Mouse (Mus musculus) kidney, postnatal 4 days (tissue): Measurements from ENCODE around the gene Pomt2.
"Not testable (repeated sequence)": the region's sequence is repeated elsewhere in the genome, so short reads cannot be mapped to it uniquely, and the experiment has no call there.

ENCODE experiments used
- DNase-seq, 2 experiments: peaks; one replicate each; pipeline ENCODE4 v3.0.0; 2021; ENCODE audit warnings: mixed read lengths in 2 of 2

Gene Pomt2

DNA sequence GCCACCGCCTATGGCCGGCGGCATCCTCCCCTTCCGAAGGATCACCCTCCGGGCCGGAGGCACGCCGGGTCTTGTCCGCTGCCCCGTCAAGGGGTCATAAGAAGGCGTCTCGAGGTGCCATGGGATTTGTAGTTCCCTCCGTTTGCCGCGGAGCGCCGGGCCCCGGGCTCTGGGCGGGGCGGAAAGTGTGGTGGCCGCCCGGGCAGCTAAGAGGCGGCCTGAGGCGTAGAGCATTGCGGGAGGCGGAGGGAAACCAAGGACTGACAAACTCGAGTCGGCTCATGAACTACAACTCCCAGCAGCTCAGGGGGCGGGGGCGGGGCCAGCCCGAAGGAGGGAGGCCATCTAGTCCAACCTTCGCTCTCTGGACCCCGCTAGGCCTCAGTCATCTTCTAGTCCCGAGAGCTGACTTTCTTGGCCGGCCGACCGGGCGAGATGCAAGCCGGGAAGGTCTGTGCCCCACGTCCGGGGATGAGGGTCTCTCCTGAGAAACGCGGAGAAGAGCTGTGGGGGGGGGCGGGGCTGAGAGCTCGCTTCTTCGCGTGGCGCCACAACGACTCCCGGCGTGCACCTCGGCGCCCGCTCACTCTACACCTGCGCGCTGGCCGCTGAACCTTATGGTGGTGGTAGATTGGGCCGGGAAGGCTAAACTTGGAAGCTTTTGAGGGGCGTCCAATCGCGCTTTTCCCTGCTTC is at the start of gene Pomt2:
Gene Pomt2, minus strand, starts transcription at position 574 of the 695 bp plus-strand sequence.
- DNase-seq: peak; percentile 90 to 95

GRCm38 (mm10) chr12:87196310-87196709 is 48.5 kb upstream of the Pomt2 start:
- DNase-seq: no peak

DNA sequence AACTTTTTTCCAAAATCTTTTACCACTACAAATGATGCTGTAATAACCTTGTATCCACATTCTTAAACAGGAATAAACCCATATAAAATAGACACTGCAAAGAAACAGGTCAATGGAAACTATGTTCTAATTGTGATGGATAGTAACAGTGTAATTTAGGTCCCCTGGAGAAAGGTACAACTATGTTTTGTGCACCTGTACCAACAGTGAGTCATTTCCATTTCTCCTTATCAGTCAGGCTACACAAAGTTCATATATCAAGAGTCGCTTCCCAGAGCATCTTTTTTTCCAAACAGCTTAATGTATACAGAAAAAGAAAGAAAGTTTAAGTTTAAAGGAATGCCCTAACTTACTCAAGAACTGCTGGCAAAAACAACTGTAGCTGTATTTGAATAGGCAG is 47.3 kb upstream of the Pomt2 start:
- DNase-seq: no peak

- no peak for DNase-seq
These were observed 45.2 kb upstream of the Pomt2 start for GRCm38 (mm10) chr12:87193008-87193407.

- DNase-seq: no peak
These were observed 29.9 kb upstream of the Pomt2 start for GRCm38 (mm10) chr12:87177631-87178030.

DNA sequence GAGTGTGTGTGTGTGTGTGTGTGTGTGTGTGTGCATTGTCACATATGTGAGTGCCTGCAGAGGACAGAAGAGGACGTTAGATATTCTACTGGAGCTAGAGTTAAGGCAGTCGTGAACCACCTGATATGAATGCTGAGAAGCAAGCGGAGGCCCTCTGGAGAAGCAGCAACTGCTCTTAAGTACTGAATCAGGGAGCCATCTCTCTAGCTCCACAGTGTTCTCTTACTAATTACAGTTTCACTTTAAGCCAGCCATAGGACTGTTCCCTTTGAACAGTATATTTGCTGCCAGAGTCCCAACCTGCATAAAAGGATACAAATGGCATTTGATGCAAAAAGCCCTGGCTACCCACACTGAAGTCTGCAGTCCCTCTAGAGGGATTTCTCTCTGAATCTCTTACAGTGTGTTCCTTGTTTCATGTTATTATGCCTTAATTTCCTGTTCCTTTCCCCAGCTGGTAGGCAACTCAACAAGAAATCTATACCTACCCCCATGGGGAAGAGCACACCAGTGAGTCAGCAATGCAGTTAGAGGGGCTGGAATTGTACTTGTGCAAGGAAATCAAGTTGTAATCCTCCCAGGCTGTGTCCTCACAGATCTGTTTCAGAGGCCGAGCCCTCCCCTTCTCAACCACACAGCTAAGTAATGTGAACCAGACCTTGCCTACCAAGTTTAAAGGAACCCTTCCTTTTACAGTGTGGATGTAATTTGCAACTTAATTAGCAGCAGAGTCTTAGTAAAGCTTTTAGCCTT is 27.6 kb upstream of the Pomt2 start:
- DNase-seq: no peak

- no peak for DNase-seq
These were observed 13.0 kb upstream of the Pomt2 start for GRCm38 (mm10) chr12:87160815-87161214.

DNA sequence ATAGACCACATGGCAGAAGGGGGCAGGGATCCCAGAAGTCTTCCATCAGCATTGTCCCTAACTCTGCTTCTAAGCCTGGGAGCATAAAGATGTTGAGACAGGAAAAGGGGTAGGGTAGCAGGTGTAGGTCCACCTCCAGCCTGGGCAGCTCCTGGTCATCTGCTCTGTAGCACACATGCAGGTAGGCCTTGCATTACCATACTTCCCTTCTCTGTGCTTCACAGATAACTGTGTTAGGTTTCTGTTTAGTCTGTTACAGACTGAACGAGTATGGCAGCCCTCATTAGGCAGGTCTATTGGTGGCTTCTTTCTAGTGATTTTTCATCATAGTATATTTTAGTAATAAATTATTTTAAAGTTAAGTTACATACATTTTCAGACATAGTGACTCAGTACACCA is 12.5 kb upstream of the Pomt2 start:
- DNase-seq: no peak

GRCm38 (mm10) chr12:87158099-87158498 is 10.3 kb upstream of the Pomt2 start:
- peak in 1 of 2 experiments; percentile 11 for DNase-seq

DNA sequence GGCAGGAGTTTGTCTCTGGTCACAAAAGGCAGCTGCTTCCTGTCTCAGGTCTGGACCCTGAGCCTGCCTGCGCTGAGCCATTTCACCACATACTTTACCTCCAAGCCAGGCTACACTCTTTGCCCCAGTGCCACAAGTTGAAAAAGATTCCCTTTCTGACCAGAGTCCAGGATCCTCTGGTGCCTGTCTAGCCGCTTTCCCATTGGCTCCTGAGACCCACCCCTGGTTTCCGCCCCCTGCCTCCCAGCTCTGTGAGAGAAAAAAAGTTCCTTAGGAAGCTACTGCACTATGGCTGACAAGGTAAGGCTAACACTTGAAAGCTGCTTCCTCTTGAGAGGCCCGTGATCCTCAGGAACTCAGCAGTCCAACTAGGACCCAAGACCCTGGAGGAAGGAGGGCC is 9.6 kb upstream of the Pomt2 start:
- peak; percentile 45 to 66 for DNase-seq

DNA sequence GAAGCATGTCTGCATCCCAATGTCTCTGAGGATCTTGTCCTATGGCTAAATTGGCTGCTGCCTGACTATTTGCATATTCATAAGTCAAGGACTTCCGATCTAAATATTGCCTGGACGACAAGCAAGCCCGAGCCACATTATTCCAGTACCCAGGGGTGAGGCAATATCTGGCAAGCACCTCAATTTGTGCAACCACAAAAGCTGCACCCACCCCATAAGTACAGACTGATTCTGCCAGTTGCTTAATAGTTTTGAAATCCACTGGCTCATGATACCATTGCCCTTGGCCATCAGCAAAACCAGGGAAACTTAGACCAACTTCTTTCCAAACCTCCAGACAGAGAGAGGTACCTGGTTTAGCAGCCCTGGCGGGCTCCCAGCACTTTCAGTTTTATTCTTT is 6.7 kb upstream of the Pomt2 start:
- DNase-seq: not testable (repeated sequence)

GRCm38 (mm10) chr12:87149471-87149870 is 1.7 kb upstream of the Pomt2 start:
- DNase-seq: no peak

DNA sequence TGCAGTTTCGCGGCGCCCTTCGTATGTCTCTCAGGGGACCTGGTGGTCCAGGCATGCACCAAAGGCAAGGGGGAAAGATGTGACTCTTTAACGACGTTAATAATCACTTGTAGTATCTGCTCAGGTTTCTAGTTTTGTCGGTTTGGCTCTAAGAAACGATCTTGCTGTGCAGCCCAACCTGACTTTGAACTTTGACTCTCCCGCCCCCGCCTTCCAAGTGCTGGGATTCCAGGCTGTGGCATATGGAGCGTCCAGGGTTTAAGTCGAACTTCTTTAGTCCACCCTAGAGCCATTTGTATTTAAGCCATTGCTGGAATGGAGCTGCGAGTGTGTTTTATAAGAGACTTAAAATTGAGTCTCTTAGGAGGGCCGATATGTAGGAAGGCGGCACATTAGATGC is 368 bp upstream of the Pomt2 start:
- DNase-seq: peak; percentile 55 to 72

DNA sequence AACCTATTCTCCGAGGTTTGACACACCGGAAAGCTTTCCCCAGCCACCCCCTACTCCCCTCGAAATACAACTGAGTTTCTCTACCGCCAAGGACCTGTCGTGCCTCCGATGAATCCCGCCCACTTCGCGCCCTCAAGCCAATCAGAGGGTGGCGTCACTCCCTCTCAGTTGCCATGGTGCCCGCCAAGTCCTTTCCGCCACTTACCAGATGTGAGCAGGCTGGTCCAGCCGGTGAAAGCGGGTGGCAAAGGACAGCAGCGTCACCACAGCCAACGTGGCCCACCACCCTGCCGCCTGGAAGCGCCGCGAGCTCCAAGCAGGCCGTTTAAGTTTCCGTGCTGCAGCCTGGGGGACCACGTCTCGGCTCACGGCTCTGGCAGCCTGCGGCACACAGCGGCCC is 802 bp downstream of the Pomt2 start, which contains the start of gene Gstz1:
Gene Gstz1, plus strand, starts transcription at position 200 of the 400 bp plus-strand sequence.
- peak; percentile 92 to 95 for DNase-seq

GRCm38 (mm10) chr12:87142156-87142555 is 5.6 kb downstream of the Pomt2 start:
- DNase-seq: no peak

DNA sequence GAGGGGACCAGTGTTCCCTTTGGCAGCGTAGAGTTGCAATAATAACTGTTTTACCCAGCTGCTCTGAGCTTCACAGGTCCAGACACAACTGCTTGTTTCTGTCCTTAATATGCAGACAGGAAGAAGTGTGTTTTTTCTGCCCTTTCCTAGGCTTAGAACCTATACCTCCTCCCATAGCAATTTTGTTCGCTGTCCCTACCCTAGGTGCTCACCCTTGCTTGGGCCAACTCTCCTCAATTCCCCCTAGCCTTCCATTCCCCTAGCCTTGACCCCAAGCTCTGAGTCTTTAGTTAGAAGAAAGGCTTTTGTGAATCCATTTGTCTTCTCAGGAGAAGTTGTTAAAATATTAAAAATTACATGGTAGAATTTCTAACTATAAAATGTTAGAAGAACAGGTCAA is 9.0 kb downstream of the Pomt2 start:
- DNase-seq: no peak

- DNase-seq: no peak
These were observed 9.4 kb downstream of the Pomt2 start for GRCm38 (mm10) chr12:87138342-87138701.

DNA sequence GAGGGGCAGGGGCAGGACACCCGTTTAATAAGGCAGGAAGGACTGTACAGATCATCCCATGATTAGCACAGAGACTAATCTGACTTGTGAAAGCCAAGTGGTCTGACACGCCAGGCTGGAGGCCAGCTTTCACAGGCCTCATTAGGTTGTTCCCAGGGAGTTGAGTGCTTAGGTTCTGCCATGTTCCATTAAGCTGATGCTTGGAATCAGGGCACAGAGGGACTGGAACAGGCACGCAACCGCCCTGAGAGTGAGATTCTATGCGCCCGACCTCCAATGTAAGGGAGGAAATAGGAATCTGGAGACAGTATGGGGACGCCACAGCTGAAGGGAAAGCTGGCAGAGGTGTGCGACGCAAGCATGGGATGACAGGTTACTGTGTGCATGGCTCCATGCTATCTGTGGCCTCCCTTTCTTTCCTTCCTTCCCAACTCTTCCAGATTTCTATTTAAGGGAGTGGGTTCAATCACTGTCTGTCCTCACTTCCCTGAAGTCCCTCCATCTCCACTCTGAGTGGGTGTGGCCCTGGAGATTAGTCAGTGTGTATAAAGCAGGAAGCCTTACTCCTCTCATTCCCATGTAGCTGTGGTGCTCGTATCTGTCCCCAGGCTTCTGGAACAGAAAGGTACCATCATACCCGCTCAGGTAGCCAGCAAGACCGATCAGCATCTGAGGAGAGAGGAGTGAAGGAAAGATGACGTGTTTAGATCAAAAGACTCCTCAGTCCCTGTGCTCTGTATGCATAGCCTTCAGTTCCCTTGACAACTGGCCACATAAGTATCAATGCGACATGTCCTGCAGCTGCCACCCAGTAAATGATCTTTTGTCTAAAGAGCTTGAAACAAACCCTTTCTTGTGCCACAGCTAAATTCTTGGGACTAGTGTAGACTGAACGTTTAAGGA is 10.1 kb downstream of the Pomt2 start:
- DNase-seq: no peak

DNA sequence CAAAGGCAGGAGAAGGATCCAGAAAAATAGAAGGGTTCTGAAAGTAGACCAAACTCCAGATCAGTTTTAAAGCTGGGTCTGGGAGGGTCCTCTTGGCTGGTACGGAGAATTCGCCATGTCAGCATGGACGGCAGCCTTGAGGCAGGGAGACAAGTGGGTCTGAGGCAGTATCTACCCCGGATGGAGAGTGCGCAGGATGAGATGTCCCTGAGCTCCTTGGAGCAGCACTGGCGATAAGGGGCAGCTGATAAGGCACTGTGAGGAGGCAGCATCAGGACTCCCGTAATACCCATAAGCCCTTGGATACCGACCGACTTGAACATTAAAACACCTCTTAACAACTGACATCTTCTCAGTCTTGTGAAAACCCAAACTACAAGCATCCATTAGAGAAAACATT is 15.0 kb downstream of the Pomt2 start:
- DNase-seq: no peak

GRCm38 (mm10) chr12:87132210-87132609 is 15.6 kb downstream of the Pomt2 start:
- no peak for DNase-seq

GRCm38 (mm10) chr12:87131619-87132018 is 16.1 kb downstream of the Pomt2 start:
- peak; percentile 57 to 59 for DNase-seq

- DNase-seq: peak in 1 of 2 experiments; percentile 24
These were observed 16.6 kb downstream of the Pomt2 start for GRCm38 (mm10) chr12:87131181-87131580.

- no peak for DNase-seq
These were observed 17.5 kb downstream of the Pomt2 start for GRCm38 (mm10) chr12:87130224-87130623.
